ENCODE assay signal across 8 mouse cellular contexts in the genomic region with DNA sequence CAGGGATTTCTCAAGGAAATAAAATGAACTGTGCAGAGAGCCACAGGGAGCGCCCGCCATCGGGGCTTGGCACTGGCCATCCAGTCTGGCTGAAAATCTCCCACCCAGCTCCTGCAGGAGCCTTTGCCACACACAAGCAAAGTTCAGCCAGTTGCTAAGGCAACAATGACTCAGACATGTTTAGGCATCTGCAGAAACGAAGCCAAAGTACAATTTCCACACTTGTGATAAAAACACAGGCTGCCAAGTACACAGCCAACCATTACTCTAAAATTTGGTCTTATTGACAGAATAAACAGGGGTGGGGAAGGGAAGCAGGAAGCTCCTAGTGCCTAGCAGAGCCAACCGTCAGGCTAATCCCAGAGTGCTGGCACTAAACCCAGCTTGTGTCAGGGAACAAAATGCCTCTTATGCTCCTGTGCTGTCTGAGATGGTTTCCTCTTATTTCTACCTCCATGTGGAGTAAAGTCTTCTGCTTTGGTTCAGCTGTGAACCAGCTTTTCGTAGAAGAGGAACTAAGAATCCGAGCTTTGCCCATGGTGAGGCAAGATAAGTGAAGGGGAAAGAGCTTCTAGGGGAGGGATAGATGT. TPM values are rescaled to one million over a fixed set of nuclear protein-coding genes. Genes with fewer than 3 reads are reported as not detected.
A peak's percentile ranks its signal among the peaks of the same experiment; 100 is the strongest.
DNase-seq lines count a peak whose midpoint lies in the region.

No protein-coding gene starts in this region.

- peak; percentile 39 to 51 for DNase-seq in cerebellum, postnatal 10 days
- DNase-seq in cerebellum, postnatal 36 days, result no peak
- DNase-seq in urinary bladder, adult 18-20 months (ENCODE audit: low spot score in 2 of 2), result peak; percentile 43 to 75
- DNase-seq in urinary bladder, adult 2 months (ENCODE audit: low spot score), result no peak
- DNase-seq in kidney, adult 18-20 months, result peak; percentile 66
- peak; percentile 67 to 82 for DNase-seq in lung, adult 18-20 months
- DNase-seq in thymus, postnatal 4 days, result no peak
- no peak for DNase-seq in spleen, postnatal 14 days (ENCODE audit: low spot score in 2 of 2)

RNA-seq across cellular contexts. Expression of gene Pacsin2, which starts 12.7 kb away (rescaled TPM):
- polyA plus RNA-seq in urinary bladder, adult 2 months (2012; rRNA removed), result 71.5 and 88.1 TPM in 2 replicates

RNA-seq across cellular contexts. Expression of gene Ttll1, which starts 59.0 kb away (rescaled TPM):
- 15.1 and 23.2 TPM in 2 replicates for polyA plus RNA-seq in urinary bladder, adult 2 months (2012; rRNA removed)

Comparison
In these comparisons a context has a peak if more than half of its experiments do, and no peak if none do; other contexts are left out.
1. DNase-seq: peak in cerebellum, postnatal 10 days (2 of 2), urinary bladder, adult 18-20 months (2 of 2), kidney, adult 18-20 months (single experiment) and lung, adult 18-20 months (2 of 2); none in cerebellum, postnatal 36 days (0 of 2), urinary bladder, adult 2 months (single experiment), thymus, postnatal 4 days (single experiment) and spleen, postnatal 14 days (0 of 2).